Mouse (Mus musculus) cortical plate, adult 2 months (tissue): ENCODE measurements around the gene Pakap.

Source experiments
- CTCF ChIP-seq: fragments of 200-500 bp; IDR thresholded peaks from 2 replicates; pipeline ENCODE4 v1.5.1; 2011; ENCODE audit warnings: mild to moderate bottlenecking, control low read depth, low read length; ENCODE audit not compliant: insufficient read depth; ENCODE audit errors: extremely low read depth
- POLR2A ChIP-seq: fragments of 200-500 bp; IDR thresholded peaks from 2 replicates; pipeline ENCODE4 v1.6.1; 2011; ENCODE audit warnings: mild to moderate bottlenecking, low read length, control low read depth; ENCODE audit not compliant: insufficient read depth; ENCODE audit errors: extremely low read depth

DNA sequence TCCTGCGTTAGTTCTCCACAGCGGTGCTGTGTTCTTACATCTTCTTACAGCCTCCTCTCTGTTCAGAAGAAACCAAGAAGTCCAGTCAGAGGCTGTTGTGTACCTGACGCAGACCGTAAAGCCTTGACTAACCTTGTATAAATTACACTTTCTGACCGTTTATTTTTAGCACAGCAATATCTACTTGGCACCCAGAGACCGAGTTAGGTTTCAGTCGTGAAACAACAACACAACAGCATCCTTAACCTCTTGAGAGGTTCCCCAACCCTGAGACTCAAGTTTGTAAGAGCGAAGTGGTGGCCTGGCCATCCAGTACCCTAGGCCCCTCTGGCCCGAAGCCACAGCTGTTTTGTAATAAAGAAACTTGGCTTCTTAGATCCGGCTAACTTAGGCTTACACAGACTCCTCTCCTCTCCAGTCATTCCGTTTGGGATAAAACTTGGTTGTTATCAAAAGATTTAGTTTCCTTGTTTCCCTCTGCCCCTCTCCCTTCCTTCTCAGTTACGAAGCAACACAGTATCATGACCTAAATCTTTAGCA, 116.8 kb downstream of the Pakap start:
- TF ChIP-seq CTCF (no peak), POLR2A (no peak)
